Mouse (Mus musculus) C2C12 (cell line): ENCODE data around the gene Prss57. TPM values are rescaled to one million over a fixed set of nuclear protein-coding genes. Genes with fewer than 3 reads are reported as not detected.

Source experiments
- H3K27me3 ChIP-seq: one replicate; pipeline ENCODE4 v1.6.1; 2011; ENCODE audit not compliant: control insufficient read depth, insufficient read depth, insufficient read length
- H3K36me3 ChIP-seq: one replicate; pipeline ENCODE4 v1.6.1; 2011; ENCODE audit not compliant: control insufficient read depth, insufficient read depth
- H3K4me3 ChIP-seq: one replicate; pipeline ENCODE4 v1.5.1; 2011; ENCODE audit warnings: mild to moderate bottlenecking, control low read depth; ENCODE audit not compliant: poor library complexity, insufficient read depth, severe bottlenecking
- H3K79me2 ChIP-seq: one replicate; pipeline ENCODE4 v1.6.1; 2011; ENCODE audit not compliant: control insufficient read depth, insufficient read depth
- H3K79me3 ChIP-seq: one replicate; pipeline ENCODE4 v1.6.1; 2011; ENCODE audit warnings: low read depth, control low read depth
- H3ac ChIP-seq: one replicate; pipeline ENCODE3; 2011; ENCODE audit warnings: low read depth; ENCODE audit not compliant: control insufficient read depth, insufficient read length
- CEBPB ChIP-seq: IDR thresholded peaks from one replicate; pipeline ENCODE4 v1.6.1; 2011; ENCODE audit warnings: low read depth, mild to moderate bottlenecking, control low read depth, moderate library complexity
- CTCF ChIP-seq: IDR thresholded peaks from one replicate; pipeline ENCODE4 v1.5.1; 2011; ENCODE audit not compliant: control insufficient read depth, insufficient read depth, insufficient read length
- FOSL1 ChIP-seq: IDR thresholded peaks from one replicate; pipeline ENCODE4 v1.8.0; 2011; ENCODE audit warnings: mild to moderate bottlenecking, low read length; ENCODE audit not compliant: poor library complexity, insufficient read depth, severe bottlenecking
- MAX ChIP-seq: IDR thresholded peaks from one replicate; pipeline ENCODE4 v1.6.1; 2011; ENCODE audit warnings: mild to moderate bottlenecking, control low read depth
- MYOD1 ChIP-seq: IDR thresholded peaks from one replicate; pipeline ENCODE4 v1.6.1; 2011; ENCODE audit warnings: low read depth; ENCODE audit not compliant: control insufficient read depth, insufficient read length
- MYOG ChIP-seq: IDR thresholded peaks from one replicate; pipeline ENCODE4 v1.6.1; 2011; ENCODE audit not compliant: control insufficient read depth, insufficient read length; ENCODE audit errors: extremely low read depth
- USF1 ChIP-seq: IDR thresholded peaks from one replicate; pipeline ENCODE4 v1.6.1; 2011; ENCODE audit warnings: low read depth, mild to moderate bottlenecking, control low read depth, moderate library complexity
- polyA plus RNA-seq: library from polyadenylated mRNA; unstranded; fragments of >200 nt; fragmentation: generic; extraction: Trizol; gene quantifications from one replicate; pipeline ENCODE4 v1.2.1, GENCODE M21; 2012; ENCODE audit warnings: missing spikeins

Prss57 gene
- polyA plus RNA-seq, 1 experiment, result not detected

DNA sequence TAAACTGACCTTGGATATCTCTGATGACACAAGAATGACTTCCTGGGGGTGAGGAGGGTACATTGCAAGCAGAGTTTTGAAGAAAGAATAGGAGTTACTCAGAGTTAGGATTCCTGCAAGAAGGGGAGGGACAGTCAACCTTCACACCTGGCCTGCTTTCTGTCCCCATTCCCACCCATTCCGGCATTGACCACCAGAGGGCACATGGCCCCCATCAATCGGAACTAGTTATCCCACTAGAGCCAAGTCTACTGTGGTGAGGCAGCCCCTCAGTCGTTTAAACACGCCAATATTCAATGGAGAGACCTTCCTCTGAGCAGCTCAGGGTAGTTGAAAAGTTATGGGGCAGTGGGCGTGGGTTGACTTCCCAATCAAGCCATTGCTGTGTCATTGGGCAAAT is 22.4 kb downstream of the Prss57 start:
- H3K27me3 ChIP-seq, result no peaks in the 10 kb centered on the region
- peaks cover 34% of the 10 kb centered on the region for H3K79me2 ChIP-seq
- no peak overlapping the region for H3ac ChIP-seq
- TF ChIP-seq CTCF (peak; percentile 87), MYOG (no peak), MAX (peak; percentile 45)
- H3K4me3 ChIP-seq, result no peak overlapping the region
- H3K79me3 ChIP-seq, result peaks cover 31% of the 10 kb centered on the region
- H3K36me3 ChIP-seq, result peaks cover 17% of the 10 kb centered on the region

DNA sequence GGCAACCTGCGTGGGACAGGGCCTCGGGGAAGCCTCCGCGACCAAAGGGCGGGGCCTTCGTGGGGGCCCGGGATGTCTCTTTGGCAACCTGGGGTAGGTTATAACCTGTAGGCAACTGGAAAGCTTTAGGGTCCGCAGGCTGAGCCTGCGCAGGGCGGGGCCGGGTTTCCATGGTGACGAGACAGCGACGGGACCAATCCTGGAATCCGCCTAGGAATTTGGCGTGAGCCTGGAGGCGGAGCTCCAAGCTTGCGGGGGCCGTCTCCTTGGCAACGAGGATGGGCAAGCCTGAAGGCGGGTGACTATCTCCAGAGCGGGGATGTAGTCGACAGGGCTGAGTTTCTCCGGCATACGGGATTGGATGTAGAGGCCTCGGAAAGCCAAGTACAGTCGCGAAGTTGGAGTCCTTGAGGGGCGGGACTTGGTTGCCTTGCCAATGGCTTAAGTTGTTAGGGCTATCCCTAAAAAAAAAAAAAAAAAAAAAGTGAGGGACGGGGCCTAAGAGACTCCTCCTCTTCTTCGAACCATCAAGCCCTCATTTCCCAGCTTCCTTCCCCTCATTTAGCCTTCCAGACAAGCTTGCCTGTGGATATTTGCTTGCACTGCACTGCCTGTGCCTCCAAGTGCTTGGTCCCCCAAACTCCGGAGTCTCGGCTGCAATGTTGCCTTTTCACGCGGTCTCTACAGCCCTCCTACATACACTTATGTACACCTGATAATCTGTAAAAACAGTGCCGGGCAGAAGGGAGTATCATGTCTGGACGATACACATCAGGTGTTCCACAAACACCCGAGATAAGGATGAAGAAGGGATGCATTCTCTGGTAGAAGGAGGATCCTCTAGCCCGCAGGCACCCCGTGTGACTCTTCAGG is 23.2 kb downstream of the Prss57 start:
- H3K4me3 ChIP-seq, result peak overlapping the region; percentile 99
- peaks cover 39% of the 10 kb centered on the region for H3K79me3 ChIP-seq
- H3K27me3 ChIP-seq, result no peaks in the 10 kb centered on the region
- H3K36me3 ChIP-seq, result peaks cover 25% of the 10 kb centered on the region
- peaks cover 42% of the 10 kb centered on the region for H3K79me2 ChIP-seq
- H3ac ChIP-seq, result peak overlapping the region; percentile 26
- TF ChIP-seq FOSL1, result no peak
- no peak for TF ChIP-seq MYOG
- no peak for TF ChIP-seq USF1
- TF ChIP-seq CEBPB, result no peak
- no peak for TF ChIP-seq MAX
- TF ChIP-seq CTCF, result no peak
- TF ChIP-seq MYOD1, result no peak

DNA sequence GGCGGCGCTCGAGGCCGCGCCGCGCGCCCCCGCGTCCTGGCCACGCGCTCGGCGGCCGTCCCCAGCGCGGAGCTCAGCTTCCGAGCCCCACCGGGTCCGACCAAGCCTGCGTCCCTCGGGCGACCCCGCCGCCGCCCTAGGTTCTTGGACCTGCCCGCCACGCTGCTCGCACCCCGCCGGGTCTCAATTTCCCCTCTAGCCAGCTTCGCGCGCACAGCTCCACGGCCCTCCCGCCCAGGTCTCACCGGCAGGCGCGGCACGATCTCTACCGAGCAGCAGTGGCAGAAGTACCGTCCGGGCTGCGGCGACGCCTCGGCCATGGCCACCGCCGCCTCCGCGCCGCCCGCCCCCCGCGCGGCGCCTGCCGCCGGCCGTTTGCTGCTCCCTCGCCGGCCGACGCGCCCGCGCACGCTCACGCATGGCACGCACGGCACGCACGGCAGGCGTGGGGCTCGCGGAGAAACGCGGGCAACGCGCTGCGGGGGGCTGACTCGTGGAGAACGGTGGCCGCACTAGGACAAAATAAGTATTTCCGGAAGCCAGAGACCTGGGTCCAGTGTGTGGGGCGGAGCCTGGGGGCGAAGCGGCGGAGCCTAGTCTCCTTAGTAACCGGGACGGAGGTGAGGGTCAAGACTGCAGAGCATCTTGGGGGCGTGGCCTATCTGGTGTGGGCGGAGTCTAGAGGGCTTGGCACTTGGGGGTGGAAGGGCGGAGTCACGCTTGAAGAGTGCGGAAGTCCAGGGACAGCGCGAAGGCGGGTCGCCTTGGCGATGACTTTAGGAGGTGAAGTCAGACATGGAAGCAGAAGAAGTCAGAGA is 24.0 kb downstream of the Prss57 start, which contains the start of gene Rnf126:
Gene Rnf126, minus strand, starts transcription at position 445 of the 818 bp plus-strand sequence.
- Histone ChIP-seq H3K36me3 (peaks cover 34% of the 10 kb centered on the region), H3K4me3 (peak within 1 kb of the TSS; percentile 99), H3K79me3 (peaks cover 44% of the 10 kb centered on the region), H3K27me3 (no peaks in the 10 kb centered on the region), H3K79me2 (peaks cover 50% of the 10 kb centered on the region), H3ac (peak within 1 kb of the TSS; percentile 89)
- peak; percentile 82 for TF ChIP-seq MAX
- no peak for TF ChIP-seq MYOD1

DNA sequence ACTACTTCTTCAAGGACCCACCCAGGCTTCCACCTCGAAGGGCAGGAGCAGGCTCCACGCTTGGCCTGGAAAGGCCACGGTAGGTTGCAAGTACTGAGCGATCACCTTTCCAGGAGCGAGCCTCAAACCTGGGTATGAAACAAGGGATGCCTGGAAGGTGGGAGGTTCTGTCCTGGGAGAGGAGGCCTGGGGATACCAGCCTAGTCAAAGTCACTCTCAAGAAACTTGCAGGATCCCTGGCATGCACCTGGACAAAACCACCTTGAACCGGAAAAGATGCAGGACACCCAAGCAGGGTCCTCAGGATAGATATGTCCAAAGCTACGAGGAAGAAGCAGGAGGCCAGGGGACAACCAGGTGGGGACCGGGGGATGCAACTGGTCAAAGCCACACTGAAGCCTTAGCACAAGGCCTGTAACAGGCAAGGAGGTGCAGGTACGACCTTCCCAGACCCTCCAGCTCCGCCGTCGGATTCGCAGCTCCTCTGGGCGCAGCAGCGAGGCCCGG is 24.7 kb downstream of the Prss57 start:
- TF ChIP-seq MYOD1 (no peak), FOSL1 (no peak), MYOG (no peak), CEBPB (no peak)
- H3K27me3 ChIP-seq, result no peaks in the 10 kb centered on the region
- peaks cover 44% of the 10 kb centered on the region for H3K79me3 ChIP-seq
- H3K36me3 ChIP-seq, result peaks cover 40% of the 10 kb centered on the region
- H3K79me2 ChIP-seq, result peaks cover 57% of the 10 kb centered on the region
- H3ac ChIP-seq, result peak overlapping the region; percentile 89
- H3K4me3 ChIP-seq, result peak overlapping the region; percentile 99

DNA sequence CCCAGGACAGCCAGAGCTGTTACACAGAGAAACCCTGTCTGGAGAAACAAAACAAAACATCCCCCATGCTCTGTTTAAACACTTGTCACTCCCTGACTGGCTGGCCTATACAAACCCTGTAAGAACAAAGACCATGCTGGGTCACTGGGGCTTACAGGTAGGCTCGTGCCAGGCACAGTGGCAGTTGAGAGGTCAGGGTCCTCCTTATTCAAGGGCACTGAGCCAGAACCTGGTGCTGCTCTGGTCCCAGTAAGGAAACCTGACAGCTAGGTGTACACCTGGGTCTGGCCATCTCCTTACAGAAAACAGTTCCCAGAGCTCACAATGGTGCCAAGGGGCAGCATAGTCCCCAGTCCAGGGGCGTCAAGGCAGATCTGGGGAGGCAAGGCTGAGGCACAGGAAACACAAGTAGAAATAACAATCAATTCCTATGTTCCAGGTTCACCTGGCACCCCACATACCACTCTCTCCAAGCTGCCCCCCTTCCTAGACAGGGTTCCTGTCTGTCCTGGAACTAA is 25.5 kb downstream of the Prss57 start:
- Histone ChIP-seq H3K79me2 (peaks cover 63% of the 10 kb centered on the region), H3ac (peak overlapping the region; percentile 89), H3K79me3 (peaks cover 44% of the 10 kb centered on the region), H3K36me3 (peaks cover 48% of the 10 kb centered on the region), H3K4me3 (peak overlapping the region; percentile 99), H3K27me3 (no peaks in the 10 kb centered on the region)
- TF ChIP-seq MYOD1, result no peak
- TF ChIP-seq CTCF, result no peak
- TF ChIP-seq MYOG, result no peak
- no peak for TF ChIP-seq CEBPB
- no peak for TF ChIP-seq USF1
- TF ChIP-seq MAX, result no peak
- TF ChIP-seq FOSL1, result no peak
